Mouse (Mus musculus): ENCODE measurements around the gene Ifit1. TPM values are rescaled to one million over a fixed set of nuclear protein-coding genes. Genes with fewer than 3 reads are reported as not detected.

Ifit1 gene
- 10 to 100 TPM; 23.4 to 35.0 TPM for polyA plus RNA-seq (2017; shearing (Covaris generic))

GRCm38 (mm10) chr19:34640623-34641022, at the start of gene Ifit1, which contains the start of gene Ifit1bl2:
TSS of gene Ifit1 (plus strand) at chr19:34640871.
TSS of gene Ifit1bl2 (minus strand) at chr19:34640743.

DNA sequence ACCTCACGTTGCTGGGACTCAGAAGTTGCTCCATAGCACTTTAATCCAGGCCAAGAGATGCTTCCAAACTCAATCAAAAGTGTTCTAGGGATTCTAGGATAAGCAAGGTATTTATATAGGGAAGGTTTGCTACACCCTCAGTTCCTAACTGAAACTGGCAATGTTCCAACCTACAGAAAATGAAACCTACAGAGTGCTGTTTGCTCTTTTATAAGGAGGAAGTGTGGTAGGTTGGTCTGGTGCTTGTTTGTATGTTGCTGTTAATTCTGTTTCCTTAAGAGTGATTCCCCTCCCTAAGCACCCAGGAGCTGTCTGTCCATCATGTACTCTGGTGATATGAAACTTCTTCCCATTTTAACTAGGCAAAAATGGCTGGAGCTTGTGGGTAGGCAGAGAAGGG, 38.8 kb upstream of the Ifit1 start, which contains the start of gene Ifit1bl1:
Ifit1bl1 (minus strand) TSS at position 69 of the 400 bp plus-strand sequence.

DNA sequence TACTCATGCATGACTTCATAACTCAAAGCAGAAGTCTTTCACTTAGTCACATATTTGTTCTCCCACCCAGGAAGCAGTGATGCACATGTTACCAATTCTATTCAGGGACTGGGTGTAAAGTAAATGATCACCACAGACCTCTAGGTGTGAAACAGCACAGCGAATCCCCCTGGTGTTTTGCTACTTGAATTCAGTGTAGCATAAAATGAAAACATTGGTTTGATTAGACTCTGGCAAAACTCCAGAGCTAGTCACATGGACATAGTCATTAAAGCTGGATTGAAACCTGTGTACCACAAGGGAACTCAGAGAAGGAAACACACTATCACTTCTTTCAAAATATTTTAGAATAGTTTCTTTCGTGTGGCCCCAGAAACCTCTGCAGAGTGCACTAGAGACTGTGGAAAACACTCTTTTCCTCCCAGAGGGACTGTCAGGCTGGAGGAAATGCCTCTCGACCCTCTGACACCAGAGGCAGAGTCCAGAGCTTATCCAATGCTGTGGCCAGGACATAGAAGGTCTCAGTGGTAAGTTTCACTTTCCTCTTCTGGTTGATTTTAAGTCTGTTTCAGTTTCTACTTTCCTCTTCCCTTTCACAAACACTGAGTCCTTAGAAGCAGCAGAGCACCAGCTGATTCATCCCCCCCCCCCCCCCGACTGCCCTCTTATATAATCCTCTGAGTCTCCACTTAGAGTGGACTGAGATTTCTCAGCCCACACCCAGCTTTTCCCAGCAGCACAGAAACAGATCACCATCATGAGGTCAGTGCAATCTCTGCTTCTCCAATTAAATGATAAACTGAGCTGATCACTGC, 33.2 kb upstream of the Ifit1 start, which contains the start of gene Ifit3b:
Ifit3b (plus strand) TSS at position 734 of the 815 bp plus-strand sequence.

Other genes with a start within 250 kb of the Ifit1 start
- gene Ch25h, start 165.7 kb upstream of the Ifit1 start, polyA plus RNA-seq (2017; shearing (Covaris generic)) = under 1 TPM in 1 of 2 experiments, not detected in 1; 0.48 TPM
- 10 to 100 TPM; 65.6 to 90.3 TPM for gene Lipa, start 113.4 kb upstream of the Ifit1 start, polyA plus RNA-seq (2017; shearing (Covaris generic))
- 10 to 100 TPM; 22.7 to 30.4 TPM for gene Ifit2, start 90.2 kb upstream of the Ifit1 start, polyA plus RNA-seq (2017; shearing (Covaris generic))
- gene Ifit3, start 57.3 kb upstream of the Ifit1 start, polyA plus RNA-seq (2017; shearing (Covaris generic)) = 10 to 100 TPM; 19.9 to 33.5 TPM
- 10 to 100 TPM; 81.5 to 97.2 TPM for gene Ifit1bl1, start 38.9 kb upstream of the Ifit1 start, polyA plus RNA-seq (2017; shearing (Covaris generic))
- gene Ifit3b, start 32.9 kb upstream of the Ifit1 start, polyA plus RNA-seq (2017; shearing (Covaris generic)) = 1 to 10 TPM; 3.7 to 5.7 TPM
- gene Ifit1bl2, start 128 bp upstream of the Ifit1 start, polyA plus RNA-seq (2017; shearing (Covaris generic)) = 1 to 10 TPM in 1 of 2 experiments, under 1 TPM in 1; 0.84 to 1.8 TPM
- gene Slc16a12, start 106.4 kb downstream of the Ifit1 start, polyA plus RNA-seq (2017; shearing (Covaris generic)) = not detected
- 1 to 10 TPM in 1 of 2 experiments, under 1 TPM in 1; 0.73 to 2.5 TPM for gene Pank1, start 238.6 kb downstream of the Ifit1 start, polyA plus RNA-seq (2017; shearing (Covaris generic))

Data from inflammation-experienced regulatory T-cells (primary cell).